Mouse (Mus musculus) hindbrain, postnatal 0 days (tissue): ENCODE measurements around the gene Tnfrsf23. TPM values are rescaled to one million over a fixed set of nuclear protein-coding genes. Genes with fewer than 3 reads are reported as not detected.
"Not testable (repeated sequence)": the region's sequence is repeated elsewhere in the genome, so short reads cannot be mapped to it uniquely, and the experiment has no call there.

Experiments
- ATAC-seq: fragments of 200-750 bp; cut with Nextera tagmentation; 2 replicates; pipeline ENCODE4 v1.8.0; 2017; ENCODE audit warnings: mild to moderate bottlenecking, moderate TSS enrichment, moderate library complexity
- DNase-seq: peaks from one replicate; pipeline ENCODE4 v3.0.0-alpha.2; 2015; ENCODE audit warnings: low spot score
- H3K27ac ChIP-seq: fragments of 300-500 bp; sonication (generic); 2 replicates; pipeline ENCODE4 v1.5.1; 2014; ENCODE audit warnings: mild to moderate bottlenecking
- H3K27me3 ChIP-seq: fragments of 300-500 bp; sonication (generic); 2 replicates; pipeline ENCODE4 v1.6.1; 2014; ENCODE audit warnings: low read length, mixed read lengths; ENCODE audit not compliant: insufficient read depth
- H3K36me3 ChIP-seq: fragments of 300-500 bp; sonication (generic); 2 replicates; pipeline ENCODE4 v1.6.1; 2014; ENCODE audit warnings: low read length, mixed read lengths; ENCODE audit not compliant: insufficient read depth
- H3K4me1 ChIP-seq: fragments of 300-500 bp; sonication (generic); 2 replicates; pipeline ENCODE4 v1.6.1; 2014; ENCODE audit warnings: antibody characterized with exemption, low read length, mixed read lengths; ENCODE audit not compliant: insufficient read depth
- H3K4me2 ChIP-seq: fragments of 300-500 bp; sonication (generic); 2 replicates; pipeline ENCODE4 v1.6.1; 2014; ENCODE audit warnings: low read depth, mild to moderate bottlenecking, low read length, moderate library complexity, mixed read lengths
- H3K4me3 ChIP-seq: fragments of 300-500 bp; sonication (generic); 2 replicates; pipeline ENCODE4 v1.5.1; 2014; ENCODE audit warnings: low read length
- H3K9ac ChIP-seq: fragments of 300-500 bp; sonication (generic); replicated peaks from 2 replicates; pipeline ENCODE4 v1.6.1; 2014; ENCODE audit warnings: mild to moderate bottlenecking, low read length, moderate library complexity, mixed read lengths
- H3K9me3 ChIP-seq: fragments of 300-500 bp; sonication (generic); 2 replicates; pipeline ENCODE4 v1.6.1; 2016; ENCODE audit warnings: low read length, mixed read lengths
- CTCF ChIP-seq: IDR thresholded peaks from 2 replicates; pipeline ENCODE4 v1.5.1; 2016; ENCODE audit warnings: antibody characterized with exemption, control low read depth, low read depth
- WGBS: fragments of 180-500 bp; shearing (Covaris S2); extraction: QIAGEN DNeasy Blood & Tissue Kit; methylation state at CpG from one replicate; pipeline ENCODE4 v1.1.7; 2014; 5-methylcytosine and 5-hydroxymethylcytosine counted together
- polyA plus RNA-seq: library from polyadenylated mRNA; unstranded; fragments of >200 nt; fragmentation: Nextera tagmentation; extraction: Ambion mirVana; gene quantifications from 2 replicates; pipeline ENCODE4 v1.2.1, GENCODE M21; 2015
- total RNA-seq: library from RNA; depleted of rRNA; stranded (reverse); fragments of >200 nt; gene quantifications from 2 replicates; pipeline ENCODE4 v1.2.3, GENCODE M21; 2014

Gene Tnfrsf23
- total and polyA plus RNA-seq, 2 experiments from 2014 or later = 0.74 to 1.5 TPM

DNA sequence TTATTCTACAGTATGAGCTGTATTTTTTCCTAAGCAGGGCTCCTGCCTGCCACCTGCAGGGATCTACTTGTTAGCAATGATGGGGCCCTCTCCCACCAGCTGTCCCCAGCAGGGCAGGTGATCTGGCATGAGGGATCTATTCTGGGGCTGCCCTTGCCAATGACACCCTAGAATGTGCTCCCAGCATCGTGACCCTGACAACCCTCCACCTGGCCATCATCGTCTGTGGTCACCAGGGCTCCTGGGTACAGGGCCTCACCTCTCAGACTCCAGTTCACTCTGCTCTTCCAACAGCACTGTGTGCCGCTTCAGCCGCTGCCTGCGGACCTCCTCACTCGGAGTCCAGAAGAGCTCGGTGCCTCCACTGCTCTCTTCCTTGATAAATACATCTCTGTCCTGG is 8.9 kb upstream of the Tnfrsf23 start:
- DNase-seq = no peak
- ATAC-seq = no peak
- H3K36me3 ChIP-seq = peaks cover 50% of the 10 kb centered on the region

GRCm38 (mm10) chr7:143692746-143693510 is 7.3 kb upstream of the Tnfrsf23 start:
- no peak overlapping the region for H3K27ac ChIP-seq
- WGBS = 92% methylated on average over 12 of the region's 12 CpGs
- H3K27me3 ChIP-seq = no peaks in the 10 kb centered on the region
- H3K4me1 ChIP-seq = no peaks in the 10 kb centered on the region
- no peak overlapping the region for H3K4me2 ChIP-seq
- H3K9me3 ChIP-seq = no peaks in the 10 kb centered on the region
- H3K9ac ChIP-seq = no peak overlapping the region
- DNase-seq (no peak), ATAC-seq (no peak)
- no peak overlapping the region for H3K4me3 ChIP-seq
- TF ChIP-seq CTCF = no peak
- peaks cover 58% of the 10 kb centered on the region for H3K36me3 ChIP-seq

More for the DNA sequence above, 8.9 kb upstream of the Tnfrsf23 start:
- H3K9ac ChIP-seq = no peak overlapping the region
- no peak overlapping the region for H3K4me3 ChIP-seq
- TF ChIP-seq CTCF = no peak
- no peaks in the 10 kb centered on the region for H3K9me3 ChIP-seq
- 90% methylated on average over 7 of the region's 7 CpGs for WGBS
- H3K27me3 ChIP-seq = no peaks in the 10 kb centered on the region
- H3K27ac ChIP-seq = no peak overlapping the region
- H3K4me1 ChIP-seq = no peaks in the 10 kb centered on the region
- no peak overlapping the region for H3K4me2 ChIP-seq

- Histone ChIP-seq H3K4me2 (no peak overlapping the region), H3K4me1 (no peaks in the 10 kb centered on the region), H3K27me3 (no peaks in the 10 kb centered on the region), H3K9ac (no peak overlapping the region), H3K9me3 (no peaks in the 10 kb centered on the region), H3K4me3 (no peak overlapping the region), H3K36me3 (peaks cover 54% of the 10 kb centered on the region), H3K27ac (no peak overlapping the region)
- ATAC-seq (no peak), DNase-seq (no peak)
- TF ChIP-seq CTCF = no peak
- 98% methylated on average over 4 of the region's 4 CpGs for WGBS
Measured at GRCm38 (mm10) chr7:143691909-143692308, 6.2 kb upstream of the Tnfrsf23 start.

DNA sequence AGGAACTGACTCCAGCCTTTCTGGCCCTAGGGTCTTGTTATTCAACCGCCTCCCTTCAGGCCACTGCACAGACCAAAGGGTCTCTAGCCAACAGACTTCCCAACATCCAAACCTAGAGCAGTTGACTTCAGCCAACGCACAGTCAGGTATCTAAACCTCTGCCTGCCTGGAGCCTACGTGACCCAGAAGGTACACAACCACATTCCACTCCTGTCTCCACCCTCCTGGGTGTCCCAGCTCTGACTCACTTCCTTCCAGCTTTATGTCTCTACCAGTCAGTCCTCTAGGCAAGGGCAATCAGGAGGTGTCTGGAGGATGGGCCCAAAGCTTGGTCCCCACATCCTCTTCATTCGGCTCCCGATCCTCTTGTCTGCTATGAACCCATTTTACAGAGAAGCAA is 5.5 kb upstream of the Tnfrsf23 start:
- no peak for TF ChIP-seq CTCF
- WGBS = 96% methylated on average over 5 of the region's 5 CpGs
- Histone ChIP-seq H3K4me3 (no peak overlapping the region), H3K27ac (no peak overlapping the region), H3K36me3 (peaks cover 54% of the 10 kb centered on the region), H3K4me1 (no peaks in the 10 kb centered on the region), H3K27me3 (no peaks in the 10 kb centered on the region), H3K4me2 (no peak overlapping the region), H3K9ac (no peak overlapping the region), H3K9me3 (no peaks in the 10 kb centered on the region)
- ATAC-seq = no peak
- no peak for DNase-seq

DNA sequence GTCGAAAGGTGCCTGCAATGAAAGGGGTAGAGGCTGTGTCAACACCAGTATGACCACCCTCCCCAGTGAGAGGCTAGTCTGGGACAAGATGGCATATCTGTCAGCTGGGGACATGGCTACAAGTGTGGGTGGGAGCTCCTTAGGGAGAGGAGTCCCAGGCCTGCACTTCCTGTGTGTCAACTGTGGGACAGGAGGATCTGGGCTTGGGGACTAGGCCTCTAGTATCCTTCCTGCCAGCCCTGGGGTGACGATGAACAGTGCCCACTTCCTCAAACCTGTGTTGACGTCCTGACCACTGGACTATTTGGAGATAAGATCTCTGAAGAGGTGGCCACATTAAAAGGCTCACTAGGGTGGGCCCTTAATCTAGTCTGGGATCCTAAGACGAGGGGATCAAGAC is 4.3 kb upstream of the Tnfrsf23 start:
- Histone ChIP-seq H3K4me2 (no peak overlapping the region), H3K36me3 (peaks cover 47% of the 10 kb centered on the region), H3K4me3 (no peak overlapping the region), H3K9me3 (no peaks in the 10 kb centered on the region), H3K4me1 (no peaks in the 10 kb centered on the region; the same call in 1 of the 2 replicates), H3K9ac (no peak overlapping the region), H3K27ac (no peak overlapping the region), H3K27me3 (no peaks in the 10 kb centered on the region)
- DNase-seq (no peak), ATAC-seq (no peak)
- TF ChIP-seq CTCF = no peak
- 85% methylated on average over 4 of the region's 4 CpGs for WGBS

DNA sequence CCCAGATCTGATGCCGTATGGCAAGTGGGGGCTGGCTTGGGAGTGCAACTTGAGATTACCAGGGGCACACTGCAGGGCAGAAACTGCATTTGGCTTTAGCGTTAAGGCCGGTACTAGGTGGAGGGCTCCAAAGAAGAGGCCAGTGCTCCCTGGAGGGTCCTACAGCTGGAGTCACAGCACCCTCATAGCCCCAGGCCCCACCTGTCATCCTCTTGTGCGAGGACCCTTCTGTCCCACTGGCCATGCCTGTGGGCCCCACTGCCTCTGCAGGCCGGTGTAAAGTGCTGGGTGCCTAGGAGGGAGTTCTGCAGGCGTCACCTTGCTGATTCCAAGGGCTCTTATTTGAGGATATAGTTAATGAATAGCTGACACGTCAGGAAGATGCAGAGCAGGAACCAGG is 3.8 kb upstream of the Tnfrsf23 start:
- TF ChIP-seq CTCF = no peak
- DNase-seq (no peak), ATAC-seq (no peak)
- H3K36me3 ChIP-seq = peaks cover 42% of the 10 kb centered on the region
- no peak overlapping the region for H3K4me3 ChIP-seq
- H3K4me1 ChIP-seq = no peaks in the 10 kb centered on the region; the same call in 1 of the 2 replicates
- H3K9me3 ChIP-seq = no peaks in the 10 kb centered on the region
- H3K9ac ChIP-seq = no peak overlapping the region
- WGBS = 85% methylated on average over 7 of the region's 7 CpGs
- no peaks in the 10 kb centered on the region for H3K27me3 ChIP-seq
- H3K4me2 ChIP-seq = no peak overlapping the region
- H3K27ac ChIP-seq = no peak overlapping the region

GRCm38 (mm10) chr7:143686676-143687075 is 1.0 kb upstream of the Tnfrsf23 start:
- 92% methylated on average over 3 of the region's 3 CpGs for WGBS
- H3K9ac ChIP-seq, ATAC-seq, H3K4me3 ChIP-seq, H3K27ac ChIP-seq, H3K27me3 ChIP-seq, H3K4me2 ChIP-seq, H3K9me3 ChIP-seq, DNase-seq, H3K4me1 ChIP-seq: not testable (repeated sequence)
- H3K36me3 ChIP-seq = peaks cover 22% of the 10 kb centered on the region; the same call in 1 of the 2 replicates

DNA sequence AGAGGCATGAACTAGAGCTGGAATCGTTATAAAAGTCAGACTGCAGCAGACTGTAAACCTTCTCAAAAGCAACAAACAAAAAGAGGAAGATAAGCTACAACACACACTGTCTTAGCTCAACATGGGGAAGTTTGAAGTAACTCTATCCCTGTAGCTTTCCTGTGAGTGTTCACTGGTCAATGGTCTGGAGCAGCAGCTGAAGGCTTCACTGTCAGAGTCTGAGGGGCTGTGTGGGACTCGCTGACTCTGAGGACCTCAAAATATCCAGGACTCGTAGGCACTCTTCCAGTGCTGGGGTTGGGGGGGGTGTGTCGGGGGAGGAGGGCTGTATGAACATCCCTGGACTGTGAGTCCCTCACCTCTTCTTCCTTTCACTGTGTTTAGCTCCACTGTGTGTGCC is 519 bp upstream of the Tnfrsf23 start:
- not testable (repeated sequence) for H3K4me3 ChIP-seq, ATAC-seq, H3K9ac ChIP-seq, DNase-seq, H3K9me3 ChIP-seq, H3K27ac ChIP-seq, H3K27me3 ChIP-seq, H3K4me1 ChIP-seq
- Histone ChIP-seq H3K36me3 (peaks cover 22% of the 10 kb centered on the region; the same call in 1 of the 2 replicates), H3K4me2 (peak overlapping the region; percentile 77; the same call in 1 of the 2 replicates)
- 57% methylated on average over 4 of the region's 4 CpGs for WGBS

GRCm38 (mm10) chr7:143684569-143684968 is 1.1 kb downstream of the Tnfrsf23 start:
- H3K9me3 ChIP-seq, H3K4me2 ChIP-seq, H3K4me1 ChIP-seq, H3K27me3 ChIP-seq, ATAC-seq, H3K36me3 ChIP-seq, H3K9ac ChIP-seq, DNase-seq, H3K4me3 ChIP-seq, H3K27ac ChIP-seq: not testable (repeated sequence)
- WGBS = 90% methylated on average over 1 of the region's 2 CpGs
